Mouse (Mus musculus) small intestine, adult 2 months (tissue): Measurements from ENCODE around the gene Adgrg1.

Experiments
- CTCF ChIP-seq: fragments of 200-500 bp; IDR thresholded peaks from 2 replicates; pipeline ENCODE4 v1.5.1; 2012; ENCODE audit warnings: low read depth, mild to moderate bottlenecking, control low read depth, inconsistent platforms, low read length, moderate library complexity, mixed read lengths; ENCODE audit not compliant: insufficient replicate concordance, insufficient read length; ENCODE audit errors: extremely low read depth
- POLR2A ChIP-seq: fragments of 200-500 bp; IDR thresholded peaks from 2 replicates; pipeline ENCODE4 v1.6.1; 2012; ENCODE audit warnings: low read depth, mild to moderate bottlenecking, control low read depth, inconsistent platforms, low read length, moderate library complexity

DNA sequence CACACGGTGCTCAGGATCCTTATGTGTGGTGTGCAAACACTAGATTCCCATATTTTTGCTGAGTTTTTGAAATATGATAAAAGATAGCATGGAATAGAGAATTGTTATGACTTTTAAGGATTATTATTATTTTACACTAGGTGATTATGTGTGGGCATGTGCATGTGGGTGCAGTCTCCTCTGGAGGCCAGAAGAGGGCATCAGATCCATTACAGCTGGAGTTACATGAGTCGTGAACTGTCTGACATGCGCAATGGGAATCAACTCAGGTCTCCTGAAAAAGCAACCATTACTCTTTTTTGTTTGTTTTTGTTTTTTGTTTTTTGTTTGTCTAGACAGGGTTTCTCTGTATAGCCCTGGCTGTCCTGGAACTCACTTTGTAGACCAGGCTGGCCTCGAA lies 25.5 kb upstream of the Adgrg1 start:
- TF ChIP-seq CTCF (no peak), POLR2A (no peak)
